Mouse (Mus musculus) liver, postnatal 0 days (tissue): Measurements from ENCODE around the gene Itpr1.

Source experiments
- CTCF ChIP-seq: sonication (generic); IDR thresholded peaks from 2 replicates; pipeline ENCODE4 v1.5.1; 2016; ENCODE audit warnings: antibody characterized with exemption, low read depth
- EP300 ChIP-seq: IDR thresholded peaks from 2 replicates; pipeline ENCODE4 v1.6.1; 2016; ENCODE audit warnings: antibody characterized with exemption, low read depth, mild to moderate bottlenecking

DNA sequence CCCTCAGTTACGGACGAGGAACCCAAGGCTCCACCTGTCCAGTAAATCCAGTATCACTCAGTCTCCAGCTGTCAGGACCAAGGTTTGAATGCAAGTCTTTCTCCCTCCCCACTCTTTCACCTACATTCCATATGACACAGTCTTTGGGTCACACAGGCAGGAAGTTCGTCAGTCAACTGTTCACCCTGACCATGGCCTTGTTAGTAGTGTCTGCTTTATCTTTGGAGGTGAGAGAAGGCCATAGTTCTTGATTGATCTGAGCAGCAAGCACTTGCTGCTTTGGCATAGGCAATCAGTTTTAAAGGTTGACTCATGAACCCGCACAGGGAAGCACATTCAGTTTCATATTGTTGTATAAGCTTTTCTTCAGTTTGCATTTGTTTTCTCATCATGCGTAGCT, 240.7 kb downstream of the Itpr1 start:
- TF ChIP-seq CTCF (no peak), EP300 (peak; percentile 49; the same call in 1 of the 2 replicates)
